In genomic region chr4:140547488-140547887, GRCm38 (mm10) we compare ENCODE assay signal across 9 mouse cellular contexts.
DNase-seq lines count a peak whose midpoint lies in the region; ATAC-seq and TF ChIP-seq lines count a peak whose summit lies in the region.
"Had no signal": no experiment of that assay in that cellular context is flagged by ENCODE, and none has a peak within 500 bp of the region (broad histone marks: within the 10 kb centered on the region; RNA-seq: fewer than 3 reads in every experiment).

No protein-coding gene starts in this region.

- no peaks in the 10 kb centered on the region for H3K9me3 ChIP-seq in kidney, embryonic 15.5 days (replicated peaks)
- no peaks in the 10 kb centered on the region for H3K9me3 ChIP-seq in forebrain, embryonic 11.5 days (ENCODE audit: control insufficient read depth, low read length)
- no peaks in the 10 kb centered on the region for H3K9me3 ChIP-seq in hindbrain, embryonic 14.5 days (ENCODE audit: control insufficient read depth, low read length)
- no peaks in the 10 kb centered on the region for H3K9me3 ChIP-seq in limb, embryonic 10.5 days (replicated peaks)
- H3K9me3 ChIP-seq in midbrain, embryonic 16.5 days (replicated peaks; ENCODE audit: control insufficient read depth, low read length, poor library complexity, severe bottlenecking) = no peaks in the 10 kb centered on the region

- peak; percentile 63; the same call in 1 of the 2 replicates for TF ChIP-seq CTCF in testis, adult 2 months (IDR thresholded peaks at IDR 0.05; ENCODE audit: control insufficient read depth, insufficient read depth, insufficient replicate concordance, low read depth, low read length)

- H3K4me3 ChIP-seq in kidney, embryonic 15.5 days (replicated peaks) = no peak overlapping the region
- H3K4me3 ChIP-seq in forebrain, embryonic 11.5 days (ENCODE audit: low read depth, low read length) = no peak overlapping the region
- H3K4me3 ChIP-seq in hindbrain, embryonic 14.5 days (replicated peaks; ENCODE audit: low read length) = no peak overlapping the region
- no peak overlapping the region for H3K4me3 ChIP-seq in limb, embryonic 10.5 days
- H3K4me3 ChIP-seq in midbrain, embryonic 16.5 days (ENCODE audit: low read depth, low read length) = no peak overlapping the region
- H3K4me3 ChIP-seq in testis, adult 2 months (ENCODE audit: control insufficient read depth, low read depth, low read length) = no peak overlapping the region

- peak; percentile 67 for DNase-seq in kidney, adult 18-20 months
- peak; percentile 82 for DNase-seq in brain, adult 2 months (ENCODE audit: low read depth, low spot score)
- DNase-seq in forebrain, embryonic 11.5 days (ENCODE audit: low spot score) = peak; percentile 83
- DNase-seq in hindbrain, embryonic 14.5 days (ENCODE audit: low spot score) = peak; percentile 83
- peak; percentile 81 for DNase-seq in limb, embryonic 10.5 days (ENCODE audit: low spot score)

- no peak for ATAC-seq in kidney, embryonic 15.5 days (replicated peaks; ENCODE audit: low FRiP score)
- peak; percentile 56; the same call in 1 of the 2 replicates for ATAC-seq in forebrain, embryonic 11.5 days (replicated peaks; ENCODE audit: low FRiP score)
- ATAC-seq in hindbrain, embryonic 14.5 days (ENCODE audit: low FRiP score) = peak; percentile 32
- ATAC-seq in midbrain, embryonic 16.5 days = peak; percentile 34
- ATAC-seq: Patski had no signal

- WGBS in kidney, embryonic 15.5 days = 32% methylated on average over 7 of the region's 7 CpGs
- WGBS in forebrain, embryonic 11.5 days = 34% methylated on average over 7 of the region's 7 CpGs
- WGBS in hindbrain, embryonic 14.5 days = 26% methylated on average over 7 of the region's 7 CpGs
- WGBS in limb, embryonic 10.5 days = 27% methylated on average over 7 of the region's 7 CpGs
- 22% methylated on average over 7 of the region's 7 CpGs for WGBS in midbrain, embryonic 16.5 days

- no peaks in the 10 kb centered on the region for H3K27me3 ChIP-seq in kidney, embryonic 15.5 days
- H3K27me3 ChIP-seq in forebrain, embryonic 11.5 days (ENCODE audit: control insufficient read depth, insufficient read depth, low read length) = no peaks in the 10 kb centered on the region
- no peaks in the 10 kb centered on the region for H3K27me3 ChIP-seq in hindbrain, embryonic 14.5 days (ENCODE audit: control insufficient read depth, insufficient read depth, low read length)
- H3K27me3 ChIP-seq in limb, embryonic 10.5 days (ENCODE audit: low read depth, poor library complexity, severe bottlenecking) = no peaks in the 10 kb centered on the region
- no peaks in the 10 kb centered on the region for H3K27me3 ChIP-seq in midbrain, embryonic 16.5 days (ENCODE audit: control insufficient read depth, insufficient read depth, low read depth, low read length)
- H3K27me3 ChIP-seq in testis, adult 2 months (ENCODE audit: control insufficient read depth, insufficient read depth, low read length) = no peaks in the 10 kb centered on the region
- H3K27me3 ChIP-seq: Patski had no signal

- H3K9ac ChIP-seq in kidney, embryonic 15.5 days = no peak overlapping the region
- no peak overlapping the region for H3K9ac ChIP-seq in forebrain, embryonic 11.5 days (ENCODE audit: low read length)
- H3K9ac ChIP-seq in hindbrain, embryonic 14.5 days = 0 out of 2 replicates have a peak overlapping the region, but pooled peaks have one; percentile 34
- no peak overlapping the region for H3K9ac ChIP-seq in midbrain, embryonic 16.5 days (ENCODE audit: low read depth, low read length)

- H3K36me3 ChIP-seq in kidney, embryonic 15.5 days = peaks cover 70% of the 10 kb centered on the region
- peaks cover 3% of the 10 kb centered on the region; the same call in 1 of the 2 replicates for H3K36me3 ChIP-seq in forebrain, embryonic 11.5 days (ENCODE audit: control insufficient read depth, insufficient read depth, low read length)
- peaks cover 61% of the 10 kb centered on the region for H3K36me3 ChIP-seq in hindbrain, embryonic 14.5 days (replicated peaks; ENCODE audit: control insufficient read depth, insufficient read depth)
- peaks cover 78% of the 10 kb centered on the region for H3K36me3 ChIP-seq in limb, embryonic 10.5 days
- H3K36me3 ChIP-seq in midbrain, embryonic 16.5 days (ENCODE audit: control insufficient read depth, insufficient read depth, low read length) = peaks cover 37% of the 10 kb centered on the region
- no peaks in the 10 kb centered on the region for H3K36me3 ChIP-seq in testis, adult 2 months (ENCODE audit: control insufficient read depth, insufficient read depth, low read length)

- no peak for TF ChIP-seq POLR2A in testis, adult 2 months (IDR thresholded peaks at IDR 0.05; ENCODE audit: control insufficient read depth, low read depth, low read length)

- no peak overlapping the region for H3K4me2 ChIP-seq in kidney, embryonic 15.5 days
- H3K4me2 ChIP-seq in forebrain, embryonic 11.5 days (ENCODE audit: low read depth, low read length, severe bottlenecking) = no peak overlapping the region
- H3K4me2 ChIP-seq in hindbrain, embryonic 14.5 days (replicated peaks) = no peak overlapping the region
- H3K4me2 ChIP-seq in midbrain, embryonic 16.5 days (ENCODE audit: low read length) = no peak overlapping the region

- no peak overlapping the region for H3K27ac ChIP-seq in kidney, embryonic 15.5 days
- no peak overlapping the region for H3K27ac ChIP-seq in forebrain, embryonic 11.5 days (ENCODE audit: low read depth, low read length)
- no peak overlapping the region for H3K27ac ChIP-seq in hindbrain, embryonic 14.5 days
- no peak overlapping the region for H3K27ac ChIP-seq in limb, embryonic 10.5 days
- H3K27ac ChIP-seq in midbrain, embryonic 16.5 days (ENCODE audit: low read length) = no peak overlapping the region
- H3K27ac ChIP-seq in testis, adult 2 months (ENCODE audit: control insufficient read depth, insufficient read depth, low read depth, low read length) = no peak overlapping the region

- peaks cover 9% of the 10 kb centered on the region; the same call in 1 of the 2 replicates for H3K4me1 ChIP-seq in kidney, embryonic 15.5 days
- no peaks in the 10 kb centered on the region for H3K4me1 ChIP-seq in forebrain, embryonic 11.5 days (replicated peaks; ENCODE audit: control insufficient read depth, insufficient read depth, low read length)
- 0 out of 2 replicates have a peak, but pooled peaks cover 4% of the 10 kb centered on the region for H3K4me1 ChIP-seq in hindbrain, embryonic 14.5 days (replicated peaks; ENCODE audit: control insufficient read depth, insufficient read depth, low read length)
- no peaks in the 10 kb centered on the region for H3K4me1 ChIP-seq in limb, embryonic 10.5 days
- H3K4me1 ChIP-seq in midbrain, embryonic 16.5 days (ENCODE audit: control insufficient read depth, insufficient read depth, low read length) = no peaks in the 10 kb centered on the region
- H3K4me1 ChIP-seq in testis, adult 2 months (ENCODE audit: control insufficient read depth, insufficient read depth, low read length) = no peaks in the 10 kb centered on the region; the same call in 1 of the 2 replicates
